Mouse (Mus musculus): ENCODE results near the gene Rad51b.

Gene Rad51b

DNA sequence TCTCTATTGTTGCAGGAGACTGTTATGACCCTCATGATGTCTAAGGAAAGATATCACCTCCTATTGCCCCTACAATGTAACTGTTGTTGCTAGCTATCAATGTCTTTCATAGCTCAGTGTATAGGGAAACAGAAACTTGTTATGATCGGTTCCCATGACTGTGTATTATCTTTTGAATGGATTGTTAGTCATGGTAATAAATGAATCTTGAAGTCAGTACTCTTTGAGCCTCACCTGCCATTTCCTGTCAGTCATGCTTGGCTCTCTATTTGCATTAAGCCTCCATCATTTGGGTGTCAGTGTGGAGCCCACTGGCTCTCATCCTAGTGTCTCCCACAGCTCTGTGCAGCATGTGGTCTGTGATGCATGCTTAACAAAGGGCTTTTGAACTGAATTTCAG is 326.2 kb downstream of the Rad51b start:
- DNase-seq = no peak

DNA sequence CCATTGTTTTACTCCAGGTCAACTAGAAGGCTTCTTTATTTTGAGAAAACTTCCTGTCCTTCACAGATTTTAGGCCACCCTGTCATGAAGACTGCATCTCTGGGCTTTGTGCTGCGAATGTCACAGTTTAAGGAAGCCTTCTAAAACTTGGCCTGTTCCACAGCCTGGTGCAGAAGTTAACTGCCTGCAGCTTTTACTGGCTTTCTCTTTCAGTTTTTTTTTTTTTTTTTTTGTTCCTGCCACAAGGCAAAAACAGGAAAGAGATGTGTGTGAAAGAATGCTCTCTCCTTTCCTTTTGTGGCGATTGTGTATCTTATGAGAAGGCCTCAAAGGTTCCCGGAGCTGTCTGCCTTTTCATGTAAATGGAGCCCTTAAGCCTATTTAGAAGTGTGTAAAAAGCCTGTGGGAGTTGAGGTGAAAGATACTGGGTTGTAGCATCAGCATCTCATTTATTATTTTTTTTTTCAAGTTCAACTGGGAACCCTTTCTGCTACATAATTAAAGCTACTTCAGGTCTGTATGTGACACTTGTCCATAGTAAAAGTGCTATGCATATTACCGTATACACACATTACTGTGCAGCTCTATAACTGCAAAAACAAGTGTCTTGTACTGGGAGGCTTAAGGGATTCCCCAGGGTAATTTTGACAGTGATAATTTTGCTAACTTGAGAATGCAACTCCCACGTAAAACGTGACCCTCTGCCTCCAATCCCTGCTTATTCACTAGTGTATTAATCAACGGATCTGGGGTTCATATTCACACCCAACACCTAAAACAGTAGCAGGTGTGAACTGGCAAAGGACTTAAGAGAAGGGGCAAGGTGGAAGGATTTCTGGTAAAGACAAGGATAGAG is 328.8 kb downstream of the Rad51b start:
- DNase-seq = peak in 1 of 2 experiments; percentile 29

DNA sequence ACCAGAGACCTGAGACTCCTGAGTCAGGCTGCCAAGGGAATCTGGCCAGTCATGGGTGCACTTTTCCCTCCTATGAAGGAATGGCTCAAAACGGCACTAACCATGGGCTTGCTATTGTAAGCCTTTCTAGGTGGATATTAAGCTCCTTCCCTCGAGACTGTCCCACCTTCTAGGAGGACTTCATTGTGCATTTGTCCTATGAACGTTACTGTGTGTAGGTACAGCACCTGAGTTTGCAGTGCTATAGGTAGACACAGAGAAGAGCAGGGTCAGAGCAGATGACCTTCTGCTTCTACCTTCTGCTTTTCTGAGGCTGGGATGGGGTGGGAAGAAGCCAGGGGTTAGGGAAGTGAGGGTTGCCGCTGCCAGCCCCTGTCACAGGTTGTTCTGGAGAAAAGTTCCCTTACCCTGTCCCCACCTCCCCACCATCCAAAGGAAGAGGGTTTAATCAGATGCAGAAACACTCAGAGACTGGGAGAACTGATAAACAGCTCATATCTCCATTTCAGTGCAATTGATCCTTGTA is 329.5 kb downstream of the Rad51b start:
- DNase-seq = no peak

DNA sequence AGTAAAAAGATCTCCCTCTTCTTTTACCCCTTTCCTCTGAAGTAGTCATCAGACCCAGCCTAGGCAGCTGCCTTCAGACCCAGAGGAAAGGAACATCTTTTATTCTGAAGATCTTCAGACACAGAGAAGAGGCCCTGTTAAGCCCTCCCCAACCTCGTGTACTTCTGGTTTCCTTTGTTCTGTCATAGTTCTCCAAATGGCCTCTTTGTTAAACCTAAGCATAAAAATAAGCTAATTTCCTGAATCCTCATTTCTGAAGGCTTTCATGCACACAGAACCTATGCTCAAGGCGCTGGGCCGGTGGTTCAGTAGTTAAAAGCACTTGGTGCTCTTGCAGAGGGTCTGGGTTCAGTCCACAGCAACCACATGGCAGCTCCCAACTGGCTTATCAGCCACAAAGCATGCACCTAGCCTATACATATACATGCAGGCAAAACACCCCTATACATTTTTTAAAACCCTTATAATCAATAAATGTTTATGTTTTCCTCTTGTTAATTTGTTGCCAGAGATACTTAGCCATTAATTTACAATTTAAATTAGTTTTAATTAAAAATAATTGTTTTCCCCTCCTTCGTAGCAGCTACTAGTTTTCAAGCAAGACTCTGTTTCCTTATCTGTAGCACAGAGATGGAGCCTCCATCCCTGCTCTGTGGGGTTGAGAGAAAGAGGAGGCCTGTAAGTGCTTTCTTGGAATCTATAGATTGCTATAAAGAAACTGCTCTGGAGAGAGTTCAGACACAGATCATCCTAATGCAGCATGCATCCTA is 330.5 kb downstream of the Rad51b start:
- DNase-seq = no peak

DNA sequence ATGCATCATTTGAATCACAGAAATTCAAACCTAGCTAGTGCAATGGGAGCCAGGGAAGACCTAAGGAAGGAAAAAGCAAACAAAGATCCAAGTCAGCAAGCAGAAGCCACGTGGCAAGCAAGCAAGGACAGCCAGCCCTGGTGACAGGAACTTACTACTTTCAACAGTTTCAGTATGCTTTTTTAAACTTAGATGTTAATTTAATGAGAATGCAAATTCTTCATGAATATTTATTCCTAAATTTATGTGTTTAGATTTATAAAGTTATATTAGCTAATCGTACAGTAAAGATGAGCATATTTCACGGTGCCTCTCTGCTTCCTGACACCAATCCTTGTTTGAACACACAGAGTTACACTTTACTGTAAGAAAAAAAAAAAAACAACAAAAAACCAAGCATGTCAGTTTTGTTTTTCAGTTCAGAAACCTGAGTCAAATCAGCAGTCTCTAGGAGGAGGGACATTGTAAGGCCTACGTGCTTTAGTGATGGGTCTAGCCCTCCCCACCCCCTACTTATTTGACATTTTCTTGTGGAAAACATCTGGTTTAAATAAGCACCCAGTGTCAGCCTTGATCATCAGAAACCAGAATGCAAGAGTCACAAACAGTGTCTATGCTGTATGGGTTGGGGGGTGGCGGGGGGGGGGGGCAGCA is 331.2 kb downstream of the Rad51b start:
- DNase-seq = no peak

GRCm38 (mm10) chr12:79629945-79630850 is 333.1 kb downstream of the Rad51b start:
- DNase-seq = no peak

DNA sequence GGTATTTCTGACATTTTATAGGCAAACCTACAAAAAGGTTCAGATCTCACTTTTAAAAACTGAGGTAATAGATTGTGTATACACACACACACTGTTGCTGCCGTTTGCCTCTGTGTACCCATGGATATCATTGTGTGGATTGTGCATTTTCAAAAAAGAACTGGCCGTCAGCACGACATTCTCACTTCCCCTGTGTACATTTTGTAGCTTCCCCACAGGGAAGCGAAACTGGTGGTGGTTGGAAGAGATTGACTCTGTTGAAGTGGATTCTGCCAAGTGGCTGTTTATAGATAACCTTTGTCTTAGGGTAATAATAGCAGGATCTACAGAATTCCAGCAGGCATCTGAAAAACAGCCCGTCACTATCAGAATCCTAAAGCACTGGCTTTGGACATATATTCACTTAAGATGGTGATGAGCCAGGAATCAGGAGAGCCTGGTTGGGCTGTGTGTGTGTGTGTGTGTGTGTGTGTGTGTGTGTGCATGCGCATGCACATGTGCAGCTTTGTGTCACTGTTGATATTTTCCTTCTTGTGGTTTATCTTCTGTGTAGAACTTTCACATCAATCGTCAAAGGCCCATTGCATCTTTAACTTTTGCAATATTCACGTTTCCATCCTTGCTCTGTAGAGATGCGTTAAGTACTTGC is 336.5 kb downstream of the Rad51b start:
- DNase-seq = no peak

DNA sequence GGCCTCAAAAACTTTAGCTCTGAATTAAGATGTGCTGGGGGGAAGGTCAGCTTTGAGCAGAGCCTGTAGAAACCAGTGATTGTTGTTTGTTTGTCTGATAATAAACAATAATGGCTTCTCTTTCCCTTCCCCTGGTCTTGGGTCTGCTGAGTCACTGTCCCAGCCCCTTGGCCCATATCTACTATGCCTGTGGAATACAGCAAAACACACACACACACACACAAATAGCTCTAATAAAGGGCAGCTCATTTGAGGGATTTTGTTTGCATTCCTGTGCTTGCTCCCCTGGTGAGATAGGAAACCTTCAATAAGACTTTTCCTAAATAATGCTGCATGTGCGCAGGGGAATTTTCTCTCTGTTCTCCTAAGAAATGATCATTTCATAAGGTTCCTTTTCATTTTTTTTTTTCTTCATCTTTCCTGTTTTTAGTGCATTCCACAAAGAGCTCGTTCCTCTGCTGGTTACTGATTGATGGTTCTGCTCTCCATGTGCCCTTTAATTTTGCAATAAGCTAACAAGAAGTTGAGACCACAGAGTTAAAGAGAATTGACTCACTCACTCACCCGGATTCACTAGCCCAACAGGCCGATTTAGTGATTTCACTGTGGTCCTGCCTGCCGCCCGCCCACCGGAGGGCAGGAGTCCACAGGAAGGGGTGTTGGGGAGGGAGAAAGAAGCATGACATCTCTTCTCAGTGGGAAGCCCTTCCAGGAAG is 344.6 kb downstream of the Rad51b start:
- peak; percentile 44 to 65 for DNase-seq

- no peak for DNase-seq
Measured at GRCm38 (mm10) chr12:79642715-79643114, 345.6 kb downstream of the Rad51b start.

- DNase-seq = no peak
Measured at GRCm38 (mm10) chr12:79645656-79646055, 348.6 kb downstream of the Rad51b start.

DNA sequence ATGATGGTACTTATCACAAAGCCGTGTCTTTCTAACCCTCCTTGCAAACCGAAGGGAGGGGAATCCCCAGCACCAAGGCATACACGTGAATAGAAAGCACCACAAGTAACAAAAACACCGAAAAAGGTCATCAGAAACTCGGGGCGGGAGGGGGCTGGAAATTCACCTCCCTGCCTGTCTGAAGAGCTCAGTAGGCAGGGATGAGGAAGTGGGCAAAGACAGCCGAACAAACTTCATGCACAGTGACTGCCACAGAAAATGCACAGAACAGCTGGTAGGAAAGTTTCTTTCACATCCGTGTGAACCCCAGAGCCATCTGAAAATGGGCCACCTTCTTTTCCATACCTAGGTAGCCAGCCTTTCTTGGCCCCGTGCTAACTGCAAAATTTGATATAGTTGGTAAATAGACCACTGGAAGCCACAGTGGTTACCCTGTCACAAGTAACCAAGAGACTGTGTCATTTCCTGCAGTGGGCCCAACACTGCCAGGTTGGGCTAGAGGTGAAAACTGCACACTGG is 349.6 kb downstream of the Rad51b start:
- no peak for DNase-seq

DNA sequence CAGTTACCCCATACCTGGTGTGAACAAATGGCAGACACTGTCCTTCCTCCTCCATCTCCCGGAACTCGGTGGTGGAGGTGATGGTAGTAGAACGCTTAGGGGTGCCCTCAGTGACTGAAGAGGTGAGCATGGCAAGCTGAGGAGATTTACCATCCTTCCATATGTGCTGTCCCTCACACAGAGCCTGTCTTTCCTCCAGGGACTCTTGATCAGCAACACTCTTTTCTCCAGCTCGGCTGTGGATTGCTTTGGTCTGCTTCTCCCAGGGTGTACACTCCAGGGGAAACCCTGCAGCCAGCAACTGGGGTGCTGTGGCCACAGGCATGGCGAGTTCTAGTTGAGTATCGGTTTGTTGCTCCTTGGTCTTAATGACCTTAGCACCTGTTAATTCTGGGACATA is 350.3 kb downstream of the Rad51b start:
- no peak for DNase-seq

- DNase-seq = no peak
Measured at GRCm38 (mm10) chr12:79647976-79648375, 350.9 kb downstream of the Rad51b start.

DNA sequence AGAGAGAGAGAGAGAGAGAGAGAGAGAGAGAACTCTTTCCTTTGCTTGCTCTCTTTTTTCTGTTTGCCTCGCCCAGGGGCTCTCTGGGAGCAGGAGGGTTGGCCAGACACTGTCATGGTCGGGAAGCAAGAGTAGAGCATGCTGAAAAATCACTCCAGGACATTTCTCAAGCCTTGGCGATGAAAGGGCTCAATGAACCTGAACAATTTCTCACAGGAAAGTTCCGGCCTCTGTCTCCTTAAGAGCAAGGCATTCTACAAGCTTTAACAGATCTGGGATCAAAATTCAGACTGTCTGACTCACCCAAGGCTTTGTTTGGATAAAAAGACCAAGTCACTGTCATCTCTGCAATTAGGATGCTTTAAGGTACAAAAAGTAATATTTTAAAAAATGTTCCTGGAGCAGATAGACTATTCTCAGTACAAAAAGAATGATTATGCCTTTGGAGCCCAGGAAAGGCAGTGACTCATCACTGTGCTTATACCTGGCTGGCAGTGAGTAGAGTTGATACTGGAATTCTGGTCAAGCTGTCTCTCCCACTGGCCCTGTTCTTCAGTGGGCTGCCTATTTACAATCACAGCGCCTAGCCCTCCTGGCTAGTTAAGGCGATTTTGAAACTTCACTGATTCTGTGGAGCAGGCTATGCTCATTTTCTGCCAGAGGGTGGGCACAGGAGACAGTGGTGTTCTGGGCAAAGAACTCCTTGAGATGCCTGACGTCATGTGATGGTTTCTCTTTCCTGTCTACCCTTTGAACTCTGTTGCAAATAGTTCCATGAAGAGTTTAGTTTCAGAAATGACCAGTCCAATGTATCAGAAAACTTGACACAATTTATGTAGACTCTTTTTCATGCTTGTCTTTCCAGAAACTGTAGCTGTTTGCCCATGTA is 352.0 kb downstream of the Rad51b start:
- DNase-seq = peak; percentile 21 to 35

- DNase-seq = no peak
Measured at GRCm38 (mm10) chr12:79649796-79650195, 352.7 kb downstream of the Rad51b start.

- DNase-seq = no peak
Measured at GRCm38 (mm10) chr12:79655138-79655537, 358.1 kb downstream of the Rad51b start.

GRCm38 (mm10) chr12:79658861-79659260 is 361.8 kb downstream of the Rad51b start:
- DNase-seq = no peak

GRCm38 (mm10) chr12:79661270-79661669 is 364.2 kb downstream of the Rad51b start:
- peak; percentile 28 to 47 for DNase-seq

GRCm38 (mm10) chr12:79663131-79663892 is 366.2 kb downstream of the Rad51b start:
- peak; percentile 57 to 70 for DNase-seq
